Mouse (Mus musculus) hindbrain, postnatal 0 days (tissue): Measurements from ENCODE around the gene Xpot. TPM values are rescaled to one million over a fixed set of nuclear protein-coding genes. Genes with fewer than 3 reads are reported as not detected.
A peak's percentile ranks its signal among the peaks of the same experiment; 100 is the strongest.

Experiments used
- ATAC-seq: fragments of 200-750 bp; cut with Nextera tagmentation; 2 replicates; pipeline ENCODE4 v1.8.0; 2017; ENCODE audit warnings: mild to moderate bottlenecking, moderate TSS enrichment, moderate library complexity
- DNase-seq: peaks from one replicate; pipeline ENCODE4 v3.0.0-alpha.2; 2015; ENCODE audit warnings: low spot score
- H3K27ac ChIP-seq: fragments of 300-500 bp; sonication (generic); 2 replicates; pipeline ENCODE4 v1.5.1; 2014; ENCODE audit warnings: mild to moderate bottlenecking
- H3K27me3 ChIP-seq: fragments of 300-500 bp; sonication (generic); 2 replicates; pipeline ENCODE4 v1.6.1; 2014; ENCODE audit warnings: low read length, mixed read lengths; ENCODE audit not compliant: insufficient read depth
- H3K36me3 ChIP-seq: fragments of 300-500 bp; sonication (generic); 2 replicates; pipeline ENCODE4 v1.6.1; 2014; ENCODE audit warnings: low read length, mixed read lengths; ENCODE audit not compliant: insufficient read depth
- H3K4me1 ChIP-seq: fragments of 300-500 bp; sonication (generic); 2 replicates; pipeline ENCODE4 v1.6.1; 2014; ENCODE audit warnings: antibody characterized with exemption, low read length, mixed read lengths; ENCODE audit not compliant: insufficient read depth
- H3K4me2 ChIP-seq: fragments of 300-500 bp; sonication (generic); 2 replicates; pipeline ENCODE4 v1.6.1; 2014; ENCODE audit warnings: low read depth, mild to moderate bottlenecking, low read length, moderate library complexity, mixed read lengths
- H3K4me3 ChIP-seq: fragments of 300-500 bp; sonication (generic); 2 replicates; pipeline ENCODE4 v1.5.1; 2014; ENCODE audit warnings: low read length
- H3K9ac ChIP-seq: fragments of 300-500 bp; sonication (generic); replicated peaks from 2 replicates; pipeline ENCODE4 v1.6.1; 2014; ENCODE audit warnings: mild to moderate bottlenecking, low read length, moderate library complexity, mixed read lengths
- H3K9me3 ChIP-seq: fragments of 300-500 bp; sonication (generic); 2 replicates; pipeline ENCODE4 v1.6.1; 2016; ENCODE audit warnings: low read length, mixed read lengths
- CTCF ChIP-seq: IDR thresholded peaks from 2 replicates; pipeline ENCODE4 v1.5.1; 2016; ENCODE audit warnings: antibody characterized with exemption, control low read depth, low read depth
- WGBS: fragments of 180-500 bp; shearing (Covaris S2); extraction: QIAGEN DNeasy Blood & Tissue Kit; methylation state at CpG from one replicate; pipeline ENCODE4 v1.1.7; 2014; 5-methylcytosine and 5-hydroxymethylcytosine counted together
- polyA plus RNA-seq: library from polyadenylated mRNA; unstranded; fragments of >200 nt; fragmentation: Nextera tagmentation; extraction: Ambion mirVana; gene quantifications from 2 replicates; pipeline ENCODE4 v1.2.1, GENCODE M21; 2015
- total RNA-seq: library from RNA; depleted of rRNA; stranded (reverse); fragments of >200 nt; gene quantifications from 2 replicates; pipeline ENCODE4 v1.2.3, GENCODE M21; 2014

Xpot gene
- total and polyA plus RNA-seq, 2 experiments from 2014 or later, result 24.0 to 132 TPM

- Histone ChIP-seq H3K9ac (no peak overlapping the region), H3K27me3 (no peaks in the 10 kb centered on the region), H3K9me3 (no peaks in the 10 kb centered on the region), H3K36me3 (peaks cover 80% of the 10 kb centered on the region), H3K27ac (no peak overlapping the region), H3K4me2 (no peak overlapping the region), H3K4me3 (no peak overlapping the region), H3K4me1 (no peaks in the 10 kb centered on the region)
- 92% methylated on average over 10 of the region's 10 CpGs for WGBS
- DNase-seq (no peak), ATAC-seq (no peak)
- TF ChIP-seq CTCF, result no peak
Observed at GRCm38 (mm10) chr10:121608177-121608576, 18.0 kb downstream of the Xpot start.

GRCm38 (mm10) chr10:121604632-121605344 is 21.3 kb downstream of the Xpot start:
- Histone ChIP-seq H3K27ac (no peak overlapping the region), H3K4me1 (no peaks in the 10 kb centered on the region), H3K4me2 (no peak overlapping the region), H3K27me3 (no peaks in the 10 kb centered on the region), H3K9ac (no peak overlapping the region), H3K9me3 (no peaks in the 10 kb centered on the region), H3K4me3 (no peak overlapping the region), H3K36me3 (peaks cover 75% of the 10 kb centered on the region)
- ATAC-seq (no peak), DNase-seq (no peak)
- WGBS, result 97% methylated on average over 13 of the region's 13 CpGs
- TF ChIP-seq CTCF, result no peak

GRCm38 (mm10) chr10:121603556-121603955 is 22.6 kb downstream of the Xpot start:
- ATAC-seq (no peak), DNase-seq (no peak)
- no peak overlapping the region for H3K9ac ChIP-seq
- 93% methylated on average over 4 of the region's 4 CpGs for WGBS
- peaks cover 81% of the 10 kb centered on the region for H3K36me3 ChIP-seq
- no peak for TF ChIP-seq CTCF
- no peaks in the 10 kb centered on the region for H3K9me3 ChIP-seq
- H3K4me1 ChIP-seq, result no peaks in the 10 kb centered on the region
- no peaks in the 10 kb centered on the region for H3K27me3 ChIP-seq
- no peak overlapping the region for H3K27ac ChIP-seq
- no peak overlapping the region for H3K4me2 ChIP-seq
- no peak overlapping the region for H3K4me3 ChIP-seq

- ATAC-seq (no peak), DNase-seq (no peak)
- Histone ChIP-seq H3K9ac (no peak overlapping the region), H3K4me2 (no peak overlapping the region), H3K4me1 (no peaks in the 10 kb centered on the region), H3K27ac (no peak overlapping the region), H3K27me3 (no peaks in the 10 kb centered on the region), H3K36me3 (peaks cover 77% of the 10 kb centered on the region), H3K9me3 (no peaks in the 10 kb centered on the region), H3K4me3 (no peak overlapping the region)
- TF ChIP-seq CTCF, result no peak
- 88% methylated on average over 6 of the region's 6 CpGs for WGBS
Observed at GRCm38 (mm10) chr10:121601272-121601671, 24.9 kb downstream of the Xpot start.

- H3K36me3 ChIP-seq, result peaks cover 46% of the 10 kb centered on the region
- DNase-seq (no peak), ATAC-seq (no peak)
- no peak for TF ChIP-seq CTCF
- no peak overlapping the region for H3K4me2 ChIP-seq
- no peaks in the 10 kb centered on the region for H3K9me3 ChIP-seq
- H3K4me1 ChIP-seq, result no peaks in the 10 kb centered on the region
- no peak overlapping the region for H3K27ac ChIP-seq
- no peak overlapping the region for H3K4me3 ChIP-seq
- 90% methylated on average over 9 of the region's 9 CpGs for WGBS
- no peak overlapping the region for H3K9ac ChIP-seq
- H3K27me3 ChIP-seq, result no peaks in the 10 kb centered on the region
Observed at GRCm38 (mm10) chr10:121596580-121596979, 29.6 kb downstream of the Xpot start.

- Histone ChIP-seq H3K36me3 (peaks cover 12% of the 10 kb centered on the region), H3K4me3 (no peak overlapping the region), H3K4me1 (no peaks in the 10 kb centered on the region), H3K9ac (no peak overlapping the region), H3K27ac (no peak overlapping the region), H3K27me3 (no peaks in the 10 kb centered on the region), H3K4me2 (no peak overlapping the region), H3K9me3 (no peaks in the 10 kb centered on the region)
- no peak for TF ChIP-seq CTCF
- WGBS, result 88% methylated on average over 14 of the region's 14 CpGs
- no peak for DNase-seq
- ATAC-seq, result no peak
Observed at GRCm38 (mm10) chr10:121591106-121591505, 35.0 kb downstream of the Xpot start.

GRCm38 (mm10) chr10:121587371-121587840 is 38.7 kb downstream of the Xpot start:
- TF ChIP-seq CTCF, result no peak
- Histone ChIP-seq H3K9me3 (no peaks in the 10 kb centered on the region), H3K27me3 (no peaks in the 10 kb centered on the region), H3K9ac (peak overlapping the region; percentile 90), H3K4me2 (peak overlapping the region; percentile 86), H3K36me3 (peaks cover 18% of the 10 kb centered on the region), H3K4me1 (peaks cover 5% of the 10 kb centered on the region; the same call in 1 of the 2 replicates), H3K27ac (peak overlapping the region; percentile 75), H3K4me3 (peak overlapping the region; percentile 88)
- DNase-seq (no peak), ATAC-seq (no peak)
- 63% methylated on average over 6 of the region's 6 CpGs for WGBS
